Mouse (Mus musculus): Measurements from ENCODE around the gene Tmem150c.

DNA sequence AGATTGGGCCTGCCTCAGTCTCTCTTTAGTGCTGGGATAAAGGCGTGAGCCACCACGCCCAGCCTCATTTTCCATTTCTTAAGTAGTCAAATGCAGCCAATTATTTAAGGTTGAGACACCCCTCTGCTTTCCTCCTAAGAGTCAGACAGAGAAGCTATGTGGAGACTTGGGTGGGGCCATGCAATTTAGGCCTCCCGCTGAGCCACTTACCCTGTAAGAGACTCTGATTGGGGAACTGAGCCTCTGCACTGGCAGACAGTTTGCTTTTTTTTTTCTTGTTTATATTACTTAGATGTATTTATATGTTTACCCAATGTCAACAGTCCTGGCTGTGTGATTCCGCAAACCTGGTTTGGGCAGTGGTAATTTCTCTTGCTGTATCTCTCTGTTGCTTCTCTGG is 115.6 kb downstream of the Tmem150c start:
- TF ChIP-seq GATA1 (IDR thresholded peaks at IDR 0.05; ENCODE audit: low read length) = no peak
- no peak for TF ChIP-seq TAL1 (IDR thresholded peaks at IDR 0.05; ENCODE audit: low read length)
